Mouse (Mus musculus): ENCODE measurements around the gene Cd80. TPM values are rescaled to one million over a fixed set of nuclear protein-coding genes. Genes with fewer than 3 reads are reported as not detected.
A peak's percentile ranks its signal among the peaks of the same experiment; 100 is the strongest.
"Not testable (repeated sequence)": the region's sequence is repeated elsewhere in the genome, so short reads cannot be mapped to it uniquely, and the experiment has no call there.

Gene Cd80
- polyA plus RNA-seq, 1 experiment = 0.33 TPM

DNA sequence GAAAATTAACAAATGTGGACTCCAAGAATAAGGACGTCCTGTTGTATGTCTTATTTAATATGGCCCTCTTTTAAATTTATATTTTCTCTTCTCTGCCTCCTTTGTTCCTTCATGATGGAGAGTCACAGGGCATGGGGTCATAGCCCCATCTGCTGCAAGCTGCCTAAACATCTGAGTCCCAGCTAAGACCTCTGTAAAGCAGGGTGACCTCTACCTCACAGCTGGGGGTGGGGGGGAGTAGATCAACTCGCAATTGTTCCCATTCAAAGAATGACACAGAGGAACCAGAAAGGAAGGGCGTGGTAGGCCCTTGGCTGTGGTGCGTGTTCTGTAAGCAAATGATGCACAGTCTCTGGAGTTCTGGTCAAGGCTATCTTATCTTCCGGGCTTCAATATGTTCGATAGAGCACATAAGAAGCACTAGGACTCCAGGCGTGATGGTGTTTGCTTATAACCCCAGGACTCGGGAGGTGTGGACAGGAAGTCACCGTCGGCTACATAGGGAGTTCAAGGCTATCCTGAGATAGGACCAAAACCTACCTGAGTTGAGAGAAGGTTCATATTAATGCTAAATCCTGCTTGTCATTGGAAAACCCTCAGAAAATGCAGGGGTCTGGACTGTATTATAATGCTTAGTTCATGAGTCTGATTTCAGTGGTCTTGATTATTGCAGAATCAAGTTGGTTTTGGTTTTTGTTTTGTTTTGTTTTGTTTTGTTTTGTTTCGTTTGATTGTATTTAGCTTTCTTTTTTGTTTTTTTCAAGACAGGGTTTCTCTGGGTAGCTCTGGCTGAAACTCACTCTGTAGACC is 16.5 kb downstream of the Cd80 start:
- no peak overlapping the region for H3K27ac ChIP-seq (ENCODE audit: insufficient read depth, low read depth, low read length)
- no peaks in the 10 kb centered on the region for H3K27me3 ChIP-seq (ENCODE audit: control insufficient read depth, insufficient read depth, low read length)
- no peak for TF ChIP-seq POLR2A (IDR thresholded peaks at IDR 0.05; ENCODE audit: low read depth, low read length)
- TF ChIP-seq CTCF (IDR thresholded peaks at IDR 0.05; ENCODE audit: extremely low read depth, insufficient read length, insufficient replicate concordance, low read depth, low read length) = no peak
- H3K4me3 ChIP-seq (ENCODE audit: low read depth, low read length) = no peak overlapping the region
- 70% methylated on average over 11 of the region's 11 CpGs for WGBS
- no peaks in the 10 kb centered on the region for H3K36me3 ChIP-seq (ENCODE audit: control insufficient read depth, insufficient read depth, low read length)
- H3K4me1 ChIP-seq (ENCODE audit: control insufficient read depth, insufficient read depth, insufficient read length, low read length) = peaks cover 2% of the 10 kb centered on the region; the same call in 1 of the 2 replicates

DNA sequence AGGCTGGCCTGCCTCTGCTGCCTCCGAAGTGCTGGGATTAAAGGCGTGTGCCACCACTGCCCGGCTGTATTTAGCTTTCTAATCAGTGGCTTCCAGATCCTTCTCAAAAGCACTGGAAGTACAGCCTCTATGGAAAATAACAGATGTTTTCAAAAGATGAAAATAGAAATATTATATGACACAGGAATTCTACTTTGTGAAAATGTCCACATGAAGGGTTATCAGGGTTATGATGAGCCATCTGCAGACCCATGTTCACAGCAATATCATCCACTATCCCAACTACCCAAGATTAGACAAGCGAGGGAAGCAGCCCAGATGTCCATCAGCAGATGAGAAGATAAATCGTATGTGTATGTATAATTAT is 17.1 kb downstream of the Cd80 start:
- Histone ChIP-seq H3K27ac (ENCODE audit: insufficient read depth, low read depth, low read length) (no peak overlapping the region), H3K27me3 (ENCODE audit: control insufficient read depth, insufficient read depth, low read length) (no peaks in the 10 kb centered on the region), H3K36me3 (ENCODE audit: control insufficient read depth, insufficient read depth, low read length) (no peaks in the 10 kb centered on the region), H3K4me3 (ENCODE audit: low read depth, low read length) (no peak overlapping the region), H3K4me1 (ENCODE audit: control insufficient read depth, insufficient read depth, insufficient read length, low read length) (peaks cover 3% of the 10 kb centered on the region)
- 86% methylated on average over 5 of the region's 5 CpGs for WGBS
- TF ChIP-seq CTCF (IDR thresholded peaks at IDR 0.05; ENCODE audit: extremely low read depth, insufficient read length, insufficient replicate concordance, low read depth, low read length) = no peak
- TF ChIP-seq POLR2A (IDR thresholded peaks at IDR 0.05; ENCODE audit: low read depth, low read length) = no peak

DNA sequence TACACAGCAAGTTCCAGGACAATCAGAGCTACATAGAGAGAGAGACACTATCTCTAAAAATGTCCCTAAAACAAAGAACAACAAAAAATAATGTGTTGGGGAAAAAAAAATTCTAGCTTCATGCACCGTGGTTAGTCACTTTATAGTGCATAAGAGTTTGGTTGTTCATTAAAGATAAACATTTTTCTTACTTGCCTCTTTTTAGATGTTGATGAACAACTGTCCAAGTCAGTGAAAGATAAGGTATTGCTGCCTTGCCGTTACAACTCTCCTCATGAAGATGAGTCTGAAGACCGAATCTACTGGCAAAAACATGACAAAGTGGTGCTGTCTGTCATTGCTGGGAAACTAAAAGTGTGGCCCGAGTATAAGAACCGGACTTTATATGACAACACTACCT is 18.3 kb downstream of the Cd80 start:
- Histone ChIP-seq H3K4me1 (ENCODE audit: control insufficient read depth, insufficient read depth, insufficient read length, low read length) (peaks cover 3% of the 10 kb centered on the region), H3K36me3 (ENCODE audit: control insufficient read depth, insufficient read depth, low read length) (no peaks in the 10 kb centered on the region), H3K4me3 (ENCODE audit: low read depth, low read length) (no peak overlapping the region), H3K27ac (ENCODE audit: insufficient read depth, low read depth, low read length) (no peak overlapping the region), H3K27me3 (ENCODE audit: control insufficient read depth, insufficient read depth, low read length) (no peaks in the 10 kb centered on the region)
- no peak for TF ChIP-seq POLR2A (IDR thresholded peaks at IDR 0.05; ENCODE audit: low read depth, low read length)
- no peak for TF ChIP-seq CTCF (IDR thresholded peaks at IDR 0.05; ENCODE audit: extremely low read depth, insufficient read length, insufficient replicate concordance, low read depth, low read length)
- WGBS = 82% methylated on average over 5 of the region's 5 CpGs

- no peak for TF ChIP-seq POLR2A (IDR thresholded peaks at IDR 0.05; ENCODE audit: low read depth, low read length)
- TF ChIP-seq CTCF (IDR thresholded peaks at IDR 0.05; ENCODE audit: extremely low read depth, insufficient read length, insufficient replicate concordance, low read depth, low read length) = no peak
- Histone ChIP-seq H3K27me3 (ENCODE audit: control insufficient read depth, insufficient read depth, low read length) (no peaks in the 10 kb centered on the region), H3K4me3 (ENCODE audit: low read depth, low read length) (no peak overlapping the region), H3K27ac (ENCODE audit: insufficient read depth, low read depth, low read length) (no peak overlapping the region), H3K4me1 (ENCODE audit: control insufficient read depth, insufficient read depth, insufficient read length, low read length) (peaks cover 3% of the 10 kb centered on the region), H3K36me3 (ENCODE audit: control insufficient read depth, insufficient read depth, low read length) (no peaks in the 10 kb centered on the region)
- WGBS = 90% methylated on average over 9 of the region's 9 CpGs
Observed at GRCm38 (mm10) chr16:38474677-38475286, 19.4 kb downstream of the Cd80 start.

GRCm38 (mm10) chr16:38475681-38476311 is 20.4 kb downstream of the Cd80 start:
- H3K36me3 ChIP-seq (ENCODE audit: control insufficient read depth, insufficient read depth, low read length) = no peaks in the 10 kb centered on the region
- H3K27me3 ChIP-seq (ENCODE audit: control insufficient read depth, insufficient read depth, low read length) = no peaks in the 10 kb centered on the region
- 43% methylated on average over 4 of the region's 4 CpGs for WGBS
- TF ChIP-seq CTCF (IDR thresholded peaks at IDR 0.05; ENCODE audit: extremely low read depth, insufficient read length, insufficient replicate concordance, low read depth, low read length) (no peak), POLR2A (IDR thresholded peaks at IDR 0.05; ENCODE audit: low read depth, low read length) (no peak)
- H3K27ac ChIP-seq (ENCODE audit: insufficient read depth, low read depth, low read length) = no peak overlapping the region
- peaks cover 3% of the 10 kb centered on the region for H3K4me1 ChIP-seq (ENCODE audit: control insufficient read depth, insufficient read depth, insufficient read length, low read length)
- H3K4me3 ChIP-seq (ENCODE audit: low read depth, low read length) = no peak overlapping the region

- Histone ChIP-seq H3K36me3 (ENCODE audit: control insufficient read depth, insufficient read depth, low read length) (no peaks in the 10 kb centered on the region), H3K27me3 (ENCODE audit: control insufficient read depth, insufficient read depth, low read length) (no peaks in the 10 kb centered on the region), H3K4me3 (ENCODE audit: low read depth, low read length) (peak overlapping the region; percentile 66), H3K4me1 (ENCODE audit: control insufficient read depth, insufficient read depth, insufficient read length, low read length) (peaks cover 3% of the 10 kb centered on the region), H3K27ac (ENCODE audit: insufficient read depth, low read depth, low read length) (no peak overlapping the region)
- TF ChIP-seq CTCF (IDR thresholded peaks at IDR 0.05; ENCODE audit: extremely low read depth, insufficient read length, insufficient replicate concordance, low read depth, low read length) (no peak), POLR2A (IDR thresholded peaks at IDR 0.05; ENCODE audit: low read depth, low read length) (no peak)
- WGBS = 10% methylated on average over 34 of the region's 34 CpGs
Observed at GRCm38 (mm10) chr16:38476312-38477240, 21.2 kb downstream of the Cd80 start.

- not testable (repeated sequence) for H3K27me3 ChIP-seq (ENCODE audit: control insufficient read depth, insufficient read depth, low read length); H3K36me3 ChIP-seq (ENCODE audit: control insufficient read depth, insufficient read depth, low read length); H3K27ac ChIP-seq (ENCODE audit: insufficient read depth, low read depth, low read length); H3K4me1 ChIP-seq (ENCODE audit: control insufficient read depth, insufficient read depth, insufficient read length, low read length)
- peak overlapping the region; percentile 66; the same call in 1 of the 2 replicates for H3K4me3 ChIP-seq (ENCODE audit: low read depth, low read length)
- WGBS = 47% methylated on average over 14 of the region's 14 CpGs
Observed at GRCm38 (mm10) chr16:38477241-38477608, 21.9 kb downstream of the Cd80 start.

Data from small intestine, adult 2 months (tissue).